Mouse (Mus musculus): Measurements from ENCODE around the gene Foxn3. TPM values are rescaled to one million over a fixed set of nuclear protein-coding genes. Genes with fewer than 3 reads are reported as not detected.

The Foxn3 gene
- total RNA-seq, 2 experiments from 2014 or later, result 115 to 120 TPM

DNA sequence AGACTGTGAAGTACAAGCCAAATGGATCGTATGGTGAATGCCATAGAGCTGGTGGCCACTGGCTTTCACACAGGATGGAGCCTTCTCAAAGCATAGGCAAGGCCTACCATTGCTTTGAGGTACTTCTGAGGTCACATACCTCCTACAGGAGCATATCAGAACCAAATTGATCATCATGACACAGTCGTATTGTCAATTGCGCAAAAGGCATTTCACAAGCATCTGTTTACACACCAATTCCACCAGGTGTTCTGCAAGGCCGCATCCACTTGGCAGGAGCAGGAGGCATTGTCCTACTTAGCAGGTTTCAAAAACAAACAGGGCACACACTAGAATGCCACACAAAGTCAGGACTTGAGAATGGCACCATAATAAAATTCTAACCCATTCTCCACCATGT lies 128.2 kb downstream of the Foxn3 start:
- DNase-seq (ENCODE audit: low spot score), result no peak
- intact Hi-C loops (cut with DNase I), result no loop called here

DNA sequence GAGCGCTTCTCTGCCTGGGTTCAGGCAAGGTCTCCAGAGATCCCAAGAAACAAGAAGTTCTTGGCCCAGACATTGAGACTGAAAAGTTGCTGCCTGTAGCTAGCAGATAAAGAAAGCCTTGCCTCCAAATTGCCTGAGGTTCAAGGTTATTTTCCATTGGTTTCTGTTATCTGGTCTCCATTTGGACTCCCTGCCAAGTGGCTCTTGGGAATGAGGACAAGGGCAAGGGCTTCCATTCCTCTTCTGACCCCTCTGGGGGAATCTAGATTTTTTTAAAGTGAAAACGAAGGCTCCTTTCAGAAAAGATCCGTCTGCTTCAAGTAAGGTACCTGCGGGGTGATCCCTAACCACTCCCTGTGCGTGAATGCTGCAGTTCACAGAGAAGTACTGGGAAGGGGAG lies 130.0 kb downstream of the Foxn3 start:
- intact Hi-C loops (cut with DNase I), result no loop called here

DNA sequence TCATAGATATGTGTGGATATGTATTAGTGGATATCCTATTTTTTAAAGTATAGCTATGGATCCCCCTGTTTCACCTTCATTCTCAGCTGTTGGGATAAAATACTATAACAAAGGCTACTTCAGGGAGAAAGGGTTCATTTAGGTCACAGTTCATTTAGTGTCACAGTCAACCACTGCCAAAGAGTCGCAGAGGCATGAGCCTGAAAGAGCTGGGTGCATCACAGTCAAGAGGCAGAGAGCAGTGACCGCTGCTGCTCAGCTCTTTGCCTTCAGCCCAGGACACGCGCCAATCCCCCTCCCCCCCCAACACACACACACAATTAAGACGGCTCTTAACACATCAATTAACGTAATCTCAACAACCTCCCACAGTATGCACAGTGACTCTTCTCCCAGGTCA lies 131.8 kb downstream of the Foxn3 start:
- DNase-seq (ENCODE audit: low spot score), result no peak
- intact Hi-C loops (cut with DNase I), result no loop called here

More for the DNA sequence above, 130.0 kb downstream of the Foxn3 start:
- DNase-seq (ENCODE audit: low spot score), result no peak

DNA sequence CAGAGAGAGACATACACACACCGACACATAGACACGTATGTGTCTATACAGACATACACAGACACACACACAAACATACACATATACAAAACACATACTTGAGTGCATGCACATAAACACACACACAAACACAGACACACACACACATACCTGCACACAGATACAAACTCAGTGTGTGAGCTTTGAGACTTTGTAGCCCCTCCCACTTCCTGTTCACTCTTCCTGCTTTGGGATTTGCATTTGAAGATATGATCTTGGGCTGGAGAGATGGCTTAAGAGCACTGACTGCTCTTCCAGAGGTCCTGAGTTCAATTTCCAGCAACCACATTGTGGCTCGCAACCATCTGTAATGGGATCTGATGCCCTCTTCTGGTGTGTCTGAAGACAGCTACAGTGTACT lies 132.4 kb downstream of the Foxn3 start:
- intact Hi-C loops (cut with DNase I), result no loop called here
- no peak for DNase-seq (ENCODE audit: low spot score)

DNA sequence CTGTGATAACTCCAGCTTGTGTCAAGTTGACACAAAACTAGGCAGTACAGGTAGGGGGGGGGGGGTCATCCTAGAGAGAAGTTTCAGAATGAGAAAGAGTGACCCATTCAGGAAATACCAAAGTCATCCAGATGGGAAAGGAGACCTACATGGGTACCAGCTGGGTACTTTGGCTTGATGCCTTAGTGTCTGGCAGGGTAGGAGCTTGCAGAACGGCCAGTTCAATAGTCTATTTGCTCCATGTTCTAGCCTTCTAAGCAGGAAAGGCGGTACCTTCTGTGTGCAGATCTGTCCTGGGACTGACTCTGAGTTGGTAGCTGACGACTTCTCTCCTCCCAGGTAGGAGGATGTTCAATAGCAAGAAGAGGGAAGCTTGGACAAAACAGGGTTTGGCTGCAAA lies 134.3 kb downstream of the Foxn3 start:
- no peak for DNase-seq (ENCODE audit: low spot score)
- intact Hi-C loops (cut with DNase I), result no loop called here

DNA sequence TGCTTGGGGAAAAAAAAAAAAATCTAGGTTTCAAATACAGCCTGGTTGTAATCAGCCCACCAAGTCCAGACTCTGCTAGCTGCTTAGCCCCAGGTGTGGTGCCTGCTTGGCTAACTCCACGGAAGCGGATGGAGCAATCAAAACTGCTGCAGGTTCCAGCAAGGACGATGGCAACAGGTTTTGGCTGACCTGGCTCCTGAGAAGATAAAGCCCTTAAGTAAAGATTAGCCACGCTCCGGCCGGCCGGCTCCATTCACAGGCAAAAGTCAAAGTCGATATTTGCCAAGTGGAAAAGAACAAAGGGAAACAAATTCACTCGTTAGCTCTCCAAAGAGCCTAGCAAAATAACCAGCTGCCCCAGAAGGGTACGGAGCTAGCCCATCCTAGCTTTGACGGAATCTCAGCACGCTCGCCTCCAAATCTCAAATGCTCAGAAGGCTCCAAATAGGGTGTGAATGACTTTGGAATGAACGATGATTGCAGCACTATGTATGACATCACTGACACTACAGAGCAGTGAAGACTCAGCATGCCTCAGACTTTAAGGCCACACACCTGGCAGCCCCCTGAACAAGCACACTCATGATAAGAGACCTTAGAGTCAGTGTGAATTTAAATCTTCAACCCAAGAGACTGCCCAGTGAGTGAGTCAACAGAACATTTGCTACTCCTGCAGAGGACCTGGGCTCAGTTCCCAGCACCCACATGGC lies 137.0 kb downstream of the Foxn3 start:
- intact Hi-C loops (cut with DNase I), result no loop called here

DNA sequence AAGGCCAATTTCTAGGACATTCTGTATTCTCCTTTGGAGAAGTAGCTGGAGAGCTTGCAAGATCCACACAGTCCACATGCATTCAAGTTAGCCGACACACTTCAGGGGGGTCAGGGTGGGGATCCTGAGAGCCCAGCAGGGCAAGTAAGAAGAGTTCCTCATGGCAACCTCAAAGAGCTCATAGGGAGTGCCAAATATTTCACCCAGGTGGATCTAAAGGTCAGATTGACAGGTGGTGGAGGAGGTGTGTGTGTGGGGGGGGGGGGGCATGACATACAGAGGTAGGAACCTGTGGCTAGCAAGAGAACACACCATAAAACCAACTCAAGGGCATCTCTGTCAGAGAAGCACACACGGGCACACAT lies 144.0 kb downstream of the Foxn3 start:
- intact Hi-C loops (cut with DNase I), result no loop called here
- DNase-seq (ENCODE audit: low spot score), result no peak

More for the DNA sequence above, 137.0 kb downstream of the Foxn3 start:
- DNase-seq (ENCODE audit: low spot score), result no peak

DNA sequence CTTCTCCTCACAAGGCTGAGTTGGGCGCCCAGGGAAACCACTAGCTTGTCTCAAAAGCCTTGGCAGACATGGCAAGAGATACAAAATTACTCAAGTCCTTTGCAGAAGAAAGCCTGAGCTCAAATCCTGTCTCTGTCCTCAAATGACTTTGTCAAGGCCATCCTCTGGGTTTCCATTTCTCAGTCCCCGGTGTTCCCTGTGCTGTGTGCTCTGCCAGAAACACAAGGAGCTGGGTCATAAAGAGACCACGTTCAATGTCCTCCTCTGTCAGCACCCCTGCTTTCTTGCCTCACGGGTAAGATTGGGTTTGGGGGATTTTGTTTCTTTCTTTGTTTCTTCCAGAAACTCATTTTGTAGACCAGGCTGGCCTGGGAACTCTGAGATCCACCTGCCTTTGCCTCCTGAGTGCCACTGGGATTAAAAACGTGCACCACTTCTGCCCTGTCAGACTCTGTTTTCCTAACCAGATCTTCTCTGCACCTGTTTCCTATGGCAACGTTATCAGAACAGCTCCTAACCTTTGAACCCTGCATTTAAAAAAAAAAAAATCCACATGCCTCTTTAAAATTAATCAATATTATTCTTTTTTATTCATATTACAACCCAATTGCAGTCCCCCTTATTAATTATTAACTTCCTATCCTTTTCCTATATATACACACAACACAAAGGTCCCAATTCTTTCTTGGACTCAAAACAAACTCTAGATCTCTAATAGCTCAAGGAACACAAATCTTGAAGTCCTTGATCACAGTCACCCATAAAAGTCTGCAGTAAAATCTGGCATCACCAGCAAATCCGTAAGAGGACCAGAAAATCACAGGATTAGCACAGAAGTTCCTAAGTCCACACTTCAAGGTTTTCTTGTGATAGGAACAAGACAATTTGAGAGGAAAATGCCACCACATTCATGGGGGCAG lies 144.6 kb downstream of the Foxn3 start:
- no peak for DNase-seq (ENCODE audit: low spot score)
- intact Hi-C loops (cut with DNase I), result no loop called here

DNA sequence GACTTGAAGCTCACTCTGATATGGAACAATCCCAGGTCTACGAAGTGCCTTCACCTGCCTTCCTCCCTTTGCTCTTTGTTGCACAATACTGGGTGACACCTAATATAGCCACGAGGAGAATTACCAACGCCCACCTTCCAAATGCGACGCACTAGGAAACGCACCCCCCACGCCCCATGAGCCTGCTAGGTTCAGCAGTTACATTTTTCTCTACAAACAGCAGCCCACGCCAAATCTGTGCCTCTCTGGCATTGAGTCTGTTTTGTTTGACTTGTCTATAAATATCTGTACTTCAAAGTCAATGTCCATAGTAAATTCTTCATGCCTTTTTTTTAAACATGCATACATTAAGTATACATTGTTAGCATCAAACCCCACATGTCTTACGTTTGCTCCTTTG lies 145.5 kb downstream of the Foxn3 start:
- intact Hi-C loops (cut with DNase I), result no loop called here
- DNase-seq (ENCODE audit: low spot score), result no peak

DNA sequence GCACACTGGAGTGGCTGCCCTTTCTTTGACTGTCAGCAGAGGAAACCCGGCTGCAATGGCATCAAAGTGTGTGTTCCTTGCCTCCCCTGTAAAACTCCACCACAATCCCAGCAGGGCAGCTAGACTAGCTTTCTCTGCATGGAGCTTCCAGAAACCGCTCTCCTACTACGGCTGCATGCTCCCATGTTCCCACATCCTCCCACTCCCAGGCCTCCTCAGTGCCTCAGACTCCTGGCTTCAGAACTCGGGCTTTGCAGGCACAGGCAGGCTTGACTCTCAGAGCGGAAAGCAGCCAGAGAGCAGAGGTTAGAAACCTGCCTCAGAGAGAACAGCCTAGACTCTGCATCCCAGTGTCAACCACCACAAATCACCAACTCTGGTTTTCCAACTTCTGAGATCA lies 147.8 kb downstream of the Foxn3 start:
- intact Hi-C loops (cut with DNase I), result no loop called here

DNA sequence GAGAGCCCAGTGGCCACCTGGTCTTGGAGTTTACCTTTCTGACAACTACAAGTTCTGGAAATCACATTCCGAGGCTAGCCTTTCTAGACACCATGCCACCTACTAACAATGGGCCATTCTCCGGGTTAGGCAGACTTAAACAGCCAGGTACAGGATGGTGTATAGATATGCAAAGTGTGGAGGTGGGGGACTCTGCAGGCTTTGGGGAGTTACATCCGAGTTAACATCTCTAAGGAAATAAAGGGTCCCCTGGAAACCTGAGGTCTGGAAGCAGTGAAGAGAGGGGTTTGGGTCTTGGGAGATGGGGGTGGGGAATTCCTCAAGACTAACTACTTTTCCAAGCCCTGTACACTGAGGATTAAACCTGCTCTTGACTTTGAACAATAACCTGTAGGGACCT lies 150.9 kb downstream of the Foxn3 start:
- intact Hi-C loops (cut with DNase I), result no loop called here
- no peak for DNase-seq (ENCODE audit: low spot score)

More for the DNA sequence above, 147.8 kb downstream of the Foxn3 start:
- DNase-seq (ENCODE audit: low spot score), result no peak

DNA sequence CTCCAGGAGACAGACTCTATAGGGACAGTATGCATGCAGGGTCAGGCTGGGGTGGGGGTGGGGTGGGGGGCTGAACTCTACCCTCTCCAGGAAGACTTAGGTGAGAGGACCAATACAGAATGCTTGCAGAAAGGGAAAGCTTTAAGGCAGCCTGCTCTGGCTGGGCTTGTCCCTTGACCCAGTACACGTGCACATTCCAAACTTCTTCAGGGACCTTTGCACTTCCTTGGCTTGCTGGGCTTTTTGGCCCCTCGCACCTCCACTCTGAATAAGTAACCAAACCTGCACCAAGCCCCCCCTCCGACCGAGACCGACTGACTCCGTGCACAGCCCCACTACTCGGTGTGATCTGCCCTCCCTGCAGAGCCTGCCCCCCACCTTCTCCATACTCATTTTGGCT lies 151.3 kb downstream of the Foxn3 start:
- intact Hi-C loops (cut with DNase I), result no loop called here

DNA sequence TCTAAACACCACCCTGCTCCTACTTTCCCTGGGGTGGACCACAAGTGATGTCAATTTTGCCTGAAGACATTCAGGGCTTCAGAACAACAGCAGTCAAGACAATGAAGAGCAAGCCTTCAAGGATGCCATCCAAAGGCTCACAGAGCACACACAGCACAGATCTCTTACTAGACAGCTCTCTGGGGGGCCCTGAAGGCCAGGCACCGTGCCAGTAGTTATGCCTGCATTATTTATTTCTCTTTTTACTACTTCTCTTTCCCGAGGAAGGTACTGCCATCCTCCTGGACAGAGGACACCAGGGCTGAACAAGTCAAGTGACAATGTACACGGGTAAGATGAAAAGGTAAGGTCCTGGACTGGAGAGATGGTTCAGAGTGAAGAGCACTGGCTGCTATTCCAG lies 154.7 kb downstream of the Foxn3 start:
- no peak for DNase-seq (ENCODE audit: low spot score)
- intact Hi-C loops (cut with DNase I), result no loop called here

More for the DNA sequence above, 151.3 kb downstream of the Foxn3 start:
- DNase-seq (ENCODE audit: low spot score), result no peak

DNA sequence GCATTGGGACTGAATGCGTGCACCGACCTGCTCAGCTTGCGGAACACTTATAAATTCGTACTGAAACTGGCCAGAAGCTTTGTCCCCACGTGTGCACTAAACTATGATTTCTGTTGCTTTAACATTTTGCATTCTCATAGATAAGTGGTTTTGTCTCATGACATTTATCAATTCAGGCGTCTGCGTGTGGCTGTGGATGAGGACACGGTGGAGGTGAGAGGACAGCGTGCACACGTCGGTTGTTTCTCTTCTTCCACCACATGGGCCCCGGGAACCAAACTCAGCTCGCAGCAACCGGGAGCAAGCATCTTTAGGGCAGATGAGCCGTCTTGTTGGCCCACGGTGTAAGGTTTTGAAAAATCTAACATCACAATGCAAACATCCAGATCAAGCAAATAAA lies 155.3 kb downstream of the Foxn3 start:
- no peak for DNase-seq (ENCODE audit: low spot score)
- intact Hi-C loops (cut with DNase I), result no loop called here

DNA sequence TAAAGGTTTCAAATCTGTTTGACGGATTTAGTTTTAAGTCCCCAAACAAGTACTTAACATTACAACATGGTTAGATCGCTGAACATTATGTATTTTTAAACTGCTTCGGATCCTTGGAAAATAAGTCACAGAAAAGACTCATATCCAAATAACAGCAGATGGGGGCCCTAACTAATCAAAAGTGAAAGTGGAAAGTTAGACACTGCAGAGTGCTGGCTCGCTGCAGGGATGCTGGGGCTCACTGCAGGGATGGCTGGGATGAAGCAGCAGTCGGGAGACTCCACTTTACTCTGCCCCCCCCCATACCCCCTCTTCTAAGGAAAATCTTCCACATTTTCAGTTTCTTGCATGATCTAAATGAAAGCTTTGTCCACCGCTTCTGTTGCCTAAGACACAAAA lies 156.1 kb downstream of the Foxn3 start:
- no peak for DNase-seq (ENCODE audit: low spot score)
- intact Hi-C loops (cut with DNase I), result no loop called here

DNA sequence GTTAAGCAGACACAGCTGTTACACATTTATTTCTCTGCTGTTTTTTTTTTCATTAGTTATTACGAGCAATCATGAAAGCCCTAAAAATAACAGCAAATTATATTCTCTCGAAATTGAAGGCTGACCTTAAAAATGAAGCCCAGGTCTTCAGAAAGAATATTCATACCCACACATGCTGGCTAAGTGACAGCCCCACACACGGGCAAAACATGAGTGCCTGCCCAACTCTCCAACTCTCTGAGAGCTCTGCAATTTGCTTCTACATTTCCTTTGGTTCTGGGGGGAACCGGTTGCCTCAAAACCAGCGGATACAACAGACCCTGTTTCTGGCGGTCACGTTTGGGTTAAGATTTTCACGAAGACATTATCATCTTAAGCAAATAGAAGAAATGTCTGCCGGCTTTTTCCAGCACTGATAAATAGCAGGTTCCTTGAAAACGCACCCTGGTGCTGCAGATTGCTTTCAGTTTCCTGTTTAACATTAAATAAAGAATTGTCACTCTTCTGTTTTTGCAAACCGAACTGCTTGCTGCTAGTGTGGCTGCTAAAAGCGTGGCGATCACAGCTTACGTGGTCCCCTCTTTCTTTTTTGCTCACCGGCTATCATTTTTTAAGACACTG lies 156.6 kb downstream of the Foxn3 start:
- intact Hi-C loops (cut with DNase I), result no loop called here
- DNase-seq (ENCODE audit: low spot score), result no peak

DNA sequence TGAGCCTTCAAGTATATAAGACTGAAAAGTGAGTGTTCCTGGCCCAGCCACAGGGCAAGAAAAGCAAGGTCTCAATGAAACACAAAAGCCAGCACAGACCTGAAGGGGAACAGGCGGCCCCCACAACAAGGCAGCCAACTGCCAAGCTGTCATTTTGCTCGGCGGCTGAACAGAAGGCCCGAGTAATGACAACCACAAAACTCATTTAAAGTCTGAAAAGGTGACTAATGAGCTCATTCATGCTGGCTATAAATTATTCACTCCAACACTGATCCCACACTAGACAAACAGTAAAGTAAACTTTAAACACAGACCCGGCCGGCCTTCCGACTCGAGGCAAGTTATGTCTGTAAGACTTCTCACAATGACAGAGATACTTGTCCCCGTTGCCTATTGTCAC lies 157.1 kb downstream of the Foxn3 start:
- DNase-seq (ENCODE audit: low spot score), result no peak
- intact Hi-C loops (cut with DNase I), result no loop called here

DNA sequence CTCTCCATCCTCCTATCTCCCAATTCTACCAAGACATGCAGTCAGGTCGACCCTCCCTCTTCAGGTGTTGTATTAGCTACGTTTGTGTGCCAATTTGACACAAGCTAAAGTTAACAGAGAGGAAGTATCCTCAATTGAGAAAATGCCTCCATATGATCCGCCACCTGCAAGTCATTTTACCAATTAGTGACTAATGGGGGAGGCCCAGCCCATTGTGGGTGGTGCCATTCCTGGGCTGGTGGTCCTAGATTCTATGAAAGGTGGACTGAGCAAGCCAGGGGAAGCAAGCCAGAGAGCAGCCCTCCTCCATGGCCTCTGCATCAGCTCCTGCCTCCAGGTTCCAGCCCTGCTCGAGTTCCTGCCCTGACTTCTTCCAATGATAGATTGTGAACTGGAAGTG lies 158.0 kb downstream of the Foxn3 start:
- intact Hi-C loops (cut with DNase I), result no loop called here

DNA sequence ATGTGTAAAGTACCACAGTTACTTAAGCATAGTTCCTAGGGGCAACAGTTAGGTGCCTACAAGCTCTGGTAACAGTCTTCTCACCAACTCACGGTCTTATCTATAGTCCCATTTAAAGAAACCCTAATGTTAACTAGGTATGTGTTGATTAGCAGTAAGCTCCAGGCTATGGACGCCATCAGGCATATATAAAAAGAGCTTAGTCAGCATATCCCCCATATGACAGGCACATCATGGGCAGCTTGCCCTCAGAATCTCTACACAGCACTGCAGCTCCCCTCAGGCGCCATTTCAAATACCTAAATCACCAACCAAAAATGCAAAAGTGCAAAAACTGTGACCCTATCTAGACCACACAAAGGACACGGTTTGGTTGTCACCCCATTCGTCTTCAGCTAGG lies 160.4 kb downstream of the Foxn3 start:
- no peak for DNase-seq (ENCODE audit: low spot score)
- intact Hi-C loops (cut with DNase I), result no loop called here

More for the DNA sequence above, 158.0 kb downstream of the Foxn3 start:
- DNase-seq (ENCODE audit: low spot score), result no peak

DNA sequence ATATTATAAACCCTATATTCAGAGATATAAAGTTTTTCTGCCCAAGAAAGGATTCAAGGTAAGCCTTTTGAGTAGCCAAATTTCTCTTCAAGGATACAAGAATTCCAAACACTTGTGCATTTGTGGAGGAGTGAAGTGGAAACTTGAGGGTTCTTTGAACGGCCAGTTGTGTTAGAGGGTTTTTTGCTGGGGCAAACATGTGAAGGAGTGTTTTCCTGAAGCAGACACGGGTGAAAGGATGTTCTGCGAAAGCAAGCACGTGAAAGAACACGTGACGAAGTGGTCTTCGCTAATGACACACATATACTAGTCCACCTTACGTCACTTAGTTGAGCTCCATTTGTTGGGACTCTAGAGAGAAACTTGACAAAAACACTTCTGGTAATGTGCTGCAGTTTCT lies 162.5 kb downstream of the Foxn3 start:
- no peak for DNase-seq (ENCODE audit: low spot score)

DNA sequence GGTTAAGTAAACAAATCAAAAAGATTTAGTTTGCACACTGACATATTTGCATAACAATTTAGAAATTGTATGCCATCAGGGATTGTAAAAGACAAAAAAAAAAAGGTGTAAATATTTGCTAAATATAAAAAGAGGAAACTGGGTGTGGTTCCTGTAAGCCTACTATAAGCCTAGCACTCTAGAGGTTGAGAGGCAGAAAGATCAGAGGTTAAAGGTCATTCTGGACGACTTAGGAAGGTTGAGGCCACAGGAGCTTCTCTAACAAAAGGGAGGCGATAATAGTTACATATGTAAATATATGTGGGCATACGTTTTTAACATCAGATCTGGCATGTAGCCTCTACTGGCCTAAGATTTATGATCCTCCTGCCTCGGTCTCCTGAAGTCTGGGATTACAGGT lies 163.8 kb downstream of the Foxn3 start:
- no peak for DNase-seq (ENCODE audit: low spot score)
- intact Hi-C loops (cut with DNase I), result loop anchor here (10.0 kb wide), 1 partner anchor 435 kb away; no protein-coding TSS in a partner anchor

More for the DNA sequence above, 162.5 kb downstream of the Foxn3 start:
- intact Hi-C loops (cut with DNase I), result no loop called here
